Mouse (Mus musculus) ES-E14 (cell line): Measurements from ENCODE around the gene Samd1. TPM values are rescaled to one million over a fixed set of nuclear protein-coding genes. Genes with fewer than 3 reads are reported as not detected.
"Not testable (repeated sequence)": the region's sequence is repeated elsewhere in the genome, so short reads cannot be mapped to it uniquely, and the experiment has no call there.

Source experiments
- DNase-seq: peaks from one replicate; pipeline ENCODE4 v3.0.0-alpha.2; 2013; ENCODE audit warnings: low read depth, low spot score
- H3K27ac ChIP-seq: 2 replicates; pipeline ENCODE4 v1.5.1; 2012; ENCODE audit warnings: low read depth, mild to moderate bottlenecking, low read length, moderate library complexity, mixed read lengths; ENCODE audit not compliant: poor library complexity, insufficient read depth, severe bottlenecking
- H3K36me3 ChIP-seq: 2 replicates; pipeline ENCODE4 v1.6.1; 2012; ENCODE audit warnings: mild to moderate bottlenecking, low read length, moderate library complexity, mixed read lengths; ENCODE audit not compliant: control insufficient read depth, poor library complexity, insufficient read depth, severe bottlenecking
- H3K4me1 ChIP-seq, 2 experiments: fragments of 150-350 bp in 1 of 2; sonication (generic) in 1 of 2; 2 replicates each; pipeline ENCODE4 v1.6.1; 2012; ENCODE audit warnings: low read length in 2 of 2, mild to moderate bottlenecking in 1 of 2, mixed read lengths in 1 of 2; ENCODE audit not compliant: control insufficient read depth in 2 of 2, insufficient read depth in 2 of 2, poor library complexity in 1 of 2
- H3K4me3 ChIP-seq, 2 experiments: fragments of 150-350 bp in 1 of 2; sonication (generic) in 1 of 2; 2 replicates each; pipeline ENCODE4 v1.5.1; 2012; ENCODE audit warnings: low read length in 2 of 2, low read depth in 1 of 2, mild to moderate bottlenecking in 1 of 2, mixed read lengths in 1 of 2; ENCODE audit not compliant: insufficient read depth in 1 of 2, poor library complexity in 1 of 2, severe bottlenecking in 1 of 2
- H3K9ac ChIP-seq: 2 replicates; pipeline ENCODE4 v1.6.1; 2012; ENCODE audit warnings: low read depth, mild to moderate bottlenecking, low read length, mixed read lengths; ENCODE audit not compliant: poor library complexity, insufficient read depth, severe bottlenecking
- H3K9me3 ChIP-seq: fragments of 150-350 bp; sonication (generic); 2 replicates; pipeline ENCODE4 v1.6.1; 2012; ENCODE audit warnings: low read depth, mild to moderate bottlenecking, low read length; ENCODE audit not compliant: control insufficient read depth, insufficient read depth
- CHD2 ChIP-seq: IDR thresholded peaks from 2 replicates; pipeline ENCODE4 v1.6.1; 2014; ENCODE audit warnings: mild to moderate bottlenecking, low read depth, low read length, inconsistent platforms
- HCFC1 ChIP-seq: IDR thresholded peaks from 2 replicates; pipeline ENCODE4 v1.6.1; 2012; ENCODE audit warnings: low read length, inconsistent platforms, borderline replicate concordance; ENCODE audit not compliant: insufficient read depth
- MAFK ChIP-seq: IDR thresholded peaks from 2 replicates; pipeline ENCODE4 v1.6.1; 2014; ENCODE audit warnings: mild to moderate bottlenecking, low read depth, low read length, inconsistent platforms; ENCODE audit not compliant: insufficient read depth
- ZC3H11A ChIP-seq: IDR thresholded peaks from 2 replicates; pipeline ENCODE4 v1.6.1; 2012; ENCODE audit warnings: low read depth, mild to moderate bottlenecking, inconsistent platforms, low read length, borderline replicate concordance
- ZNF384 ChIP-seq: IDR thresholded peaks from 2 replicates; pipeline ENCODE4 v1.6.1; 2012; ENCODE audit warnings: low read depth, low read length, inconsistent platforms
- in situ Hi-C, 2 experiments: fragments of 600-800 bp; cut with MboI; formaldehyde crosslinking; loops; one replicate each; pipeline ENCODE4 v1.15.1; 2025; ENCODE audit warnings: low sequenced_read_pairs in 2 of 2, inconsistent platforms in 1 of 2; ENCODE audit not compliant: unreplicated experiment in 2 of 2
- total RNA-seq: library from RNA; depleted of rRNA; stranded (reverse); fragments of 300-350 nt; gene quantifications from 2 replicates; pipeline ENCODE4 v1.2.3, GENCODE M21; 2012

The Samd1 gene
- total RNA-seq, 1 experiment = 125 TPM

GRCm38 (mm10) chr8:84002957-84003611 lies 5.6 kb downstream of the Samd1 start:
- Histone ChIP-seq H3K4me1 (peaks cover 15 to 18% of the 10 kb centered on the region in 2 experiments), H3K4me3 (no peak overlapping the region; a peak in 1 of 4 replicates), H3K27ac (no peak overlapping the region), H3K9me3 (no peaks in the 10 kb centered on the region), H3K9ac (no peak overlapping the region), H3K36me3 (peaks cover 21% of the 10 kb centered on the region)
- in situ Hi-C loops = no loop called here
- TF ChIP-seq ZNF384 = no peak
- no peak for TF ChIP-seq HCFC1
- no peak for DNase-seq

- H3K9ac ChIP-seq = no peak overlapping the region; the same call in 1 of the 2 replicates
- in situ Hi-C loops = no loop called here
- H3K4me1 ChIP-seq = peaks cover 14 to 18% of the 10 kb centered on the region in 2 experiments
- H3K27ac ChIP-seq = no peak overlapping the region
- no peaks in the 10 kb centered on the region for H3K9me3 ChIP-seq
- peak; percentile 86 for TF ChIP-seq ZNF384
- TF ChIP-seq HCFC1 = no peak
- TF ChIP-seq ZC3H11A = no peak
- no peak for TF ChIP-seq CHD2
- H3K4me3 ChIP-seq = peak overlapping the region; percentile 69 to 76; a peak in 3 of 4 replicates
- peaks cover 21% of the 10 kb centered on the region for H3K36me3 ChIP-seq
- no peak for DNase-seq
Measured at GRCm38 (mm10) chr8:84003612-84004246, 6.3 kb downstream of the Samd1 start.

GRCm38 (mm10) chr8:84004533-84005201 lies 7.2 kb downstream of the Samd1 start:
- Histone ChIP-seq H3K9ac (peak overlapping the region; percentile 70), H3K27ac (peak overlapping the region; percentile 61), H3K4me3 (peak overlapping the region; percentile 69 to 76), H3K9me3 (no peaks in the 10 kb centered on the region), H3K36me3 (peaks cover 13% of the 10 kb centered on the region), H3K4me1 (peaks cover 13 to 14% of the 10 kb centered on the region in 2 experiments)
- peak; percentile 87 for DNase-seq
- in situ Hi-C loops = no loop called here
- TF ChIP-seq CHD2 (peak; percentile 73; the same call in 1 of the 2 replicates), HCFC1 (peak; percentile 89), ZC3H11A (no peak), ZNF384 (peak; percentile 94), MAFK (no peak)

GRCm38 (mm10) chr8:84005502-84005901 lies 8.0 kb downstream of the Samd1 start:
- H3K9me3 ChIP-seq, H3K36me3 ChIP-seq, DNase-seq, in situ Hi-C loops, H3K9ac ChIP-seq, H3K4me3 ChIP-seq, H3K27ac ChIP-seq: not testable (repeated sequence)
- H3K4me1 ChIP-seq = peaks cover 13 to 17% of the 10 kb centered on the region in 2 experiments
